Mouse (Mus musculus) activated CD4-positive, CD25-positive, alpha-beta regulatory T cell, adult 9 weeks (primary cell): ENCODE measurements around the gene Acap3. TPM values are rescaled to one million over a fixed set of nuclear protein-coding genes. Genes with fewer than 3 reads are reported as not detected.

Experiments
- polyA plus RNA-seq: library from polyadenylated mRNA; unstranded; fragments of 100-300 nt; shearing (Covaris generic); gene quantifications from one replicate; pipeline ENCODE4 v1.2.1, GENCODE M21; 2017

Gene Acap3
- 7.8 TPM for polyA plus RNA-seq

DNA sequence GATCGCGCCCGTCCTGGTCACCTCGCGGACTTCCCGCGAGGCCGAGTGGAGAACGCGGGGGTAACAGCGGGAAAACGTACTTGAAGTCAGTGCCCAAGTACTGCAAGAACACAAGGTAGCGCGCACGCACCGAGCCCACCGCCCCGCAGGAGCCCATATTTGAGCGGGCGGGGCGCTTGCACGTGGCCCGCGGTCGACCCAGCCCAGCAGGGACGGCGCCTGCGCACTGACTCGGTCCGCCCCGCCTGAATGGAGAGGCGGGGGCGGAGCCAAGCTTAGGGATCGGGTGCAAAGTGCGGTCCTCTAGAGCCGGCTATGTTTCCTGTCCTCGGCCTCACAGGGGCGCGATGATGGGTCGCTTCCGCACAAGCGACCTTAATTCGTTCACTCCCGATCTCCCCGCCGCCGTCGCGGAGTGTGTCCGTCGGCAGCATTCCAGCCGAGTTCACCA, at the start of gene Acap3, which contains the start of gene Pusl1:
Acap3 (plus strand) TSS at position 272 of the 451 bp plus-strand sequence.
Pusl1 (minus strand) TSS at position 231 of the 451 bp plus-strand sequence.

DNA sequence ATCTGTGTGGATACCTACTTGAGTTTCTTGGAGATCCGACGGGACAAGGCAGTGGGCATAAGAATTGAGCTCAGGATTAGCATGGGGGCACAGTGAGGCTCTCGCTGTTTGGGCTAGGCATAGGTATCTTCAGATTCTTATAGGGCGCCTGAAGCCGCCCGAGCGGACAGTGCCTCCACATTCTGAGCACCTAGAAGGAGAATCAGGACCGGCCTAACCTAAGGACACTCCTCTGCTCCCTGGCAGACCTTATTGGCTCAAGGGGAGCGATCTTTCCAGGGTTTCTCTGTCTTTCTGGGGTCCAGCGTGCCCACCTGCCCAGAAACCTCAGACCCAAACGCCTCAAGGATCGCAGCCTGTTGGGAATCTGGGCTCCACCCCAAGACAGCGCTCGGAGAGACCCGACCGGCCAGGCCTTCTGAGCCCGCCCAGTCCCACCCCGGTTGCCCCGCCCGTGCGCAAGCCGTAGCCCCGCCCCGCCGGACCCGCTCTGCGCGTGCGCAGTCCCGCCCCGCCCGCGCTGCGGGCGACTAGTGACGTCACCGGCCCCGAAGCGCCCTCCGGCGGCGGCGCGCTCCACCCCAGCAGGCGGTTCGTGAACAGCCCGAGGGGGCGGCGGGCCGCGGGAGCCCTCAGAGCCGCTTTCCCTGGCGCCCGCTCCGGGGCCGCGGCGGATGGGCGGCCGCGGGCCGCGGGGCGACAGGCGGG, 44.6 kb upstream of the Acap3 start, which contains the start of gene Dvl1:
Dvl1 (plus strand) TSS at position 532 of the 708 bp plus-strand sequence.

DNA sequence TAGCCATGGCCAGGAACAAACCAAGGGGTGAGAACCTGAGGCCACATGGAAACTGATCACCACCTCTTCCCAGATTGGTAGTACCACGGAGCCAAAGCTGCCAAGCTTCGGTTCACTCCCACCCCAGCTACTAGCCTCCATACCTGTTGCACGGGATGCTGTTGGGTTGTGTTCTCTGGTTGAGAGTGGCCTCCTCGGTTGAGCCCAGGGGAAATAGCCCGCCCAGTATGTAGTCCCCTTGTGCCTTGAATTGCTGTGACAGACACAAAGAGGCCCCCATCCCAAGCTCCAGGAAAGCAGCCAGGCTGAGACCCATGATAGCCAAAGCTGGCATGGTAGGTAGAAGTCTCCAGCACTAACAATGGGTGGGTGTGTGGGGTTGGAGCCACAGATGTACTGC, 28.6 kb upstream of the Acap3 start, which contains the start of gene Tas1r3:
Tas1r3 (minus strand) TSS at position 362 of the 400 bp plus-strand sequence.

DNA sequence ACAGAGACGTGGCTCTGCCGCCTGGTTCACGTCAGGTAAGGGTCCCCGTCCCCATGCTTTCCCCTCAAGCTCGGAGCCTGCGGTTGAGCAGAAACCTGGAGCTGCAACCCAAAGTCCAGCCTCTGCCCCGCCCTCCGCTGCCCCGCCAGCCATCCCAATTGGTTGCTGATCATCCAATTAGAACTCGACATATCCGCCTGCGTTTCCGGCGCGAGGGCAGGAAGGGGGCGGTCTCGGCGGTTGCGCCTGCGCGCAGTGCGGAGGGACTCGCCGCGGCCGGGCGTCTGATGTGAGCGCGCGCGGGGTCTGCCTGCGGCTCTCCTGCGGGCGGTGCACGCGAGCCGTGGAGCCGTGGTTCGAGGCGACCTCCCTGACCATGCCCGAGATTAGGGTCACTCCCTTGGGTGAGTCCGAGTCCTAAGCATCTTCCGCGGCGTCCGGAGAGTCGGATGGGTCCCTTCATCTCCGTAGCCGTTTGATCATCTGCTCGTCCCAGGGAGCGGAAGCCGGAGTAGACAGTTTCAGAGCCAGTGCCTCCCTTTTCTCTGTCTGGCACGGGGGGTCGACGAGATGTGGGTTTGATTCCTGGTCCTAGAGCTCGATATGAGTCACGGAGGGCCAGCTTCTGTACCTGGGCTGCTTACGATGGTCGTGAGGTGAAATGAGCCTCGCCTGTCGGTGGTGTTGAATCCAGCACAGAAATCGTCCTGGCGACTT, 22.1 kb upstream of the Acap3 start, which contains the start of the genes Cptp and Ints11:
Cptp (minus strand) TSS at position 124 of the 717 bp plus-strand sequence.
Ints11 (plus strand) TSS at position 230 of the 717 bp plus-strand sequence.

DNA sequence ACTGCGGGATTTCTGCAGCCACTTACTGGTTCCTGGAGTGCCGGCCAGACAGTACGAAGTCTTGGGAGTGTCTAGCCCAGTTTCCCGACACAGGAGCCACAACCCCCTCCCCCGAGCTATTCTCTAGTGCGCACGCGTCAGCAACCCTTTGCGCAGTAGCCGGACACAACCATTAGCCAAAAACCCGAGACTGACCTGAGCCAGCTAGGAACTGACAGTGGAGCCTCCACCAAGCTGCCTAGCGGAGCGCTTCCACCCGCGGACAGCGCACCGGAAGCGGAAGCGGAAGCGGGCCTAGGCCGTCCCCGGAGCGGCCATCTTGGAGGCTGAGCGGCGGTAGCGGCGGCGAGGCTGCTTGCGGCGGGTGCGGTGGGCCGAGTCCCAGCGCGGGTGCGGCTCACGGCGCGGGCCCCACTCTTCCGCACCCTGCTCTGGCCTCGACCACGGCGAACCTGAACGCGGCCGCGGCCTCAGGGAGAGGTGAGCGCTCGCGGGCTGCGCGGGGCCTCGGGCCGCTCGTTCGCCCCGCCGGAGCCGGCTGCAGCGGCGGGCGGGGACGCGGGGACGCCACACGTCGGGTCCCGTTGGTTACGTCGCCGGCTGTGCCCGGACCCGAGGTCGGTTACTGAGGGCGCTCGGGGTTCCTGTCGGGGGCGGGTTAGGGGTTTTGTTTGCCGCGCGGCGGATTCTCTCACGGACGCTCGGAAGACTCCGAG, 52.1 kb downstream of the Acap3 start, which contains the start of gene Ube2j2:
Ube2j2 (plus strand) TSS at position 298 of the 716 bp plus-strand sequence.

Other genes starting within 250 kb of the Acap3 start
- 1.9 TPM for gene Gm10563, start 246.4 kb upstream of the Acap3 start, polyA plus RNA-seq
- 0.54 TPM for gene Mmp23, start 238.4 kb upstream of the Acap3 start, polyA plus RNA-seq
- 42.3 TPM for gene Mib2, start 222.6 kb upstream of the Acap3 start, polyA plus RNA-seq
- gene Fndc10, start 197.5 kb upstream of the Acap3 start, polyA plus RNA-seq = 0.72 TPM
- gene Ssu72, start 187.0 kb upstream of the Acap3 start, polyA plus RNA-seq = 160 TPM
- 0.24 TPM for gene Tmem240, start 157.0 kb upstream of the Acap3 start, polyA plus RNA-seq
- 38.3 TPM for gene Atad3a, start 130.7 kb upstream of the Acap3 start, polyA plus RNA-seq
- not detected for gene Vwa1, start 117.1 kb upstream of the Acap3 start, polyA plus RNA-seq
- gene Tmem88b, start 105.9 kb upstream of the Acap3 start, polyA plus RNA-seq = not detected
- gene Ankrd65, start 101.4 kb upstream of the Acap3 start, polyA plus RNA-seq = not detected
- gene Mrpl20, start 88.9 kb upstream of the Acap3 start, polyA plus RNA-seq = 138 TPM
- gene Ccnl2, start 79.3 kb upstream of the Acap3 start, polyA plus RNA-seq = 168 TPM
- 197 TPM for gene Aurkaip1, start 60.5 kb upstream of the Acap3 start, polyA plus RNA-seq
- 4.0 TPM for gene Mxra8, start 52.1 kb upstream of the Acap3 start, polyA plus RNA-seq
- gene Dvl1, start 44.4 kb upstream of the Acap3 start, polyA plus RNA-seq = 2.8 TPM
- gene Tas1r3, start 28.5 kb upstream of the Acap3 start, polyA plus RNA-seq = 0.92 TPM
- 20.4 TPM for gene Cptp, start 22.4 kb upstream of the Acap3 start, polyA plus RNA-seq
- 92.1 TPM for gene Ints11, start 22.3 kb upstream of the Acap3 start, polyA plus RNA-seq
- gene Pusl1, start within 50 bp of the Acap3 start, polyA plus RNA-seq = 32.6 TPM
- gene Ube2j2, start 52.0 kb downstream of the Acap3 start, polyA plus RNA-seq = 15.3 TPM
- gene C1qtnf12, start 70.5 kb downstream of the Acap3 start, polyA plus RNA-seq = 24.3 TPM
- gene B3galt6, start 100.8 kb downstream of the Acap3 start, polyA plus RNA-seq = 1.3 TPM
- 591 TPM for gene Sdf4, start 101.0 kb downstream of the Acap3 start, polyA plus RNA-seq
- gene Tnfrsf4, start 122.0 kb downstream of the Acap3 start, polyA plus RNA-seq = 998 TPM
- 855 TPM for gene Tnfrsf18, start 134.3 kb downstream of the Acap3 start, polyA plus RNA-seq
- gene Ttll10, start 167.6 kb downstream of the Acap3 start, polyA plus RNA-seq = 0.20 TPM
- 43.2 TPM for gene 9430015G10Rik, start 218.2 kb downstream of the Acap3 start, polyA plus RNA-seq
- gene Rnf223, start 238.7 kb downstream of the Acap3 start, polyA plus RNA-seq = 0.18 TPM